Mouse (Mus musculus): ENCODE measurements at regions not wholly inside any gene's neighbourhood (a gene's known extent, or its start where the extent isn't known, plus 50 kb on each side); places are given as distances from the start of the nearest gene placed in this dataset.

- peak; percentile 74 to 76 for DNase-seq
These were observed 207.5 kb downstream of the C1d start for GRCm38 (mm10) chr11:17464875-17465274.

- peak in 1 of 2 experiments; percentile 20 for DNase-seq
These were observed 211.2 kb downstream of the C1d start for GRCm38 (mm10) chr11:17468431-17469165.

- DNase-seq: no peak
These were observed 224.1 kb downstream of the C1d start for GRCm38 (mm10) chr11:17481436-17481996.

GRCm38 (mm10) chr11:17483849-17484441, 226.6 kb downstream of the C1d start:
- no peak for DNase-seq

GRCm38 (mm10) chr11:17501120-17502043, 244.0 kb downstream of the C1d start:
- DNase-seq: peak in 1 of 2 experiments; percentile 5

- DNase-seq: peak; percentile 21 to 49
These were observed 244.7 kb downstream of the C1d start for GRCm38 (mm10) chr11:17502052-17502451.

- DNase-seq: no peak
These were observed 265.0 kb downstream of the C1d start for GRCm38 (mm10) chr11:17522220-17522919.

- no peak for DNase-seq
These were observed 265.9 kb downstream of the C1d start for GRCm38 (mm10) chr11:17523329-17523728.

- DNase-seq: no peak
These were observed 267.8 kb downstream of the C1d start for GRCm38 (mm10) chr11:17524985-17525775.

GRCm38 (mm10) chr11:17526476-17526875, 269.1 kb downstream of the C1d start:
- DNase-seq: no peak

- no peak for DNase-seq
These were observed 271.2 kb downstream of the C1d start for GRCm38 (mm10) chr11:17528609-17529008.

- peak; percentile 55 to 72 for DNase-seq
These were observed 276.3 kb downstream of the C1d start for GRCm38 (mm10) chr11:17533706-17534105.

- no peak for DNase-seq
These were observed 288.9 kb downstream of the C1d start for GRCm38 (mm10) chr11:17546286-17546685.

GRCm38 (mm10) chr11:17549148-17549547, 291.8 kb downstream of the C1d start:
- peak in 1 of 2 experiments; percentile 4 for DNase-seq

- no peak for DNase-seq
These were observed 297.9 kb downstream of the C1d start for GRCm38 (mm10) chr11:17555276-17555675.

GRCm38 (mm10) chr11:17591780-17592487, 334.6 kb downstream of the C1d start:
- DNase-seq: no peak

- no peak for DNase-seq
These were observed 346.5 kb downstream of the C1d start for GRCm38 (mm10) chr11:17603726-17604493.

GRCm38 (mm10) chr11:17620462-17621248, 333.0 kb downstream of the Etaa1 start:
- no peak for DNase-seq

- DNase-seq: no peak
These were observed 324.0 kb downstream of the Etaa1 start for GRCm38 (mm10) chr11:17629541-17630171.

Data from cerebellum, postnatal 10 days (tissue).